Mouse (Mus musculus) WW6 (cell line): ENCODE data around the gene Hsd11b1.
A peak's percentile ranks its signal among the peaks of the same experiment; 100 is the strongest.
"Not testable (repeated sequence)": the region's sequence is repeated elsewhere in the genome, so short reads cannot be mapped to it uniquely, and the experiment has no call there.

Experiments used
- DNase-seq: peaks from one replicate; pipeline ENCODE4 v3.0.0-alpha.2; 2013; ENCODE audit warnings: low read depth, low spot score

Gene Hsd11b1

GRCm38 (mm10) chr1:193263955-193264598, at the start of gene Hsd11b1:
TSS of gene Hsd11b1 (minus strand) at chr1:193264075.
- DNase-seq = no peak

DNA sequence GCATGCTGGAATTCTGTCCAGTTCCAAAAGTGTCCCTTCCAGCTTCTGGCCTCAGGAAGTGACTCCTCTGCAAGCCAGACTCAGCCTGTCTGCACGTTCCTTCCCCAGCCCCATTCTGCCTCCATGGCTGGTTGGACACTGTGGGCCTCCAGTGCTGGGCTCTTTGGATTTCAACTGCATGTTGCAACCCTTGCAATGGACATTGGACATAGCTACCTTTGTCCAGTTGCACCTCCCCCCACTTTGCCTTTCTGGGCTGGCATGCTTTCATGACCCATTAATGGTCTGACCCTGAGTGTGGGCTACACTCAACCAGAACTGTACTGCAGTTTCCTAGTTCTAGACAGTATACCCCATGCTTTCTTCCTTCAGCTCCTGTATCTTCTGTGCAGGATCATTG, 47.7 kb upstream of the Hsd11b1 start:
- DNase-seq = no peak

DNA sequence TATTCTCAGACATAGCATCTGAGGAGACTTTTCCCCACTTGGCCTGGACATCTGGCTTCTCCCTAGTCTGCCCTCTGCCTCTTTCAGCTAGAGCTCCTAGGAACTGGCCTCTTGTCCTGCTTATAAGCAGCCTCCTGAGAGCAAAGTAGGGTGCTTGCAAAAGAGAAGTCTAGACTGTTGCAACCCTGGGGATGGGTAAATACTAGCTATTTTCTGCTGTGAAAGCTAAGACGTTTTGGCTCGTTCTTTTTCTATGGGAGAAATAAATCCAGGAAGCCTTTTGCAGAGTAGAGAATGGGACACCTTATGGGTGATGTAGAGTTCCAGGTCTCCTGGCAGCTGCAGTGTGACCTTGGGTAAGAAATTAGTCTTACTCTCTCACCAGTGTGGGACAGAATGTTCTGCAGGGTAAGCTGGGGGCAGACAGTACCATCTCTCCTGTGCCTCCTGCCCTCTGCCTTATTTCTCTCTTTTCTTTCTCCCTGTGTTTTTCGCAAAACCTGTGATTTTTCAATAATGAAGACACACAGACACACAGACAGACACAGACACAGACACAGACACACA, 46.7 kb upstream of the Hsd11b1 start:
- no peak for DNase-seq

GRCm38 (mm10) chr1:193309785-193310518, 46.1 kb upstream of the Hsd11b1 start:
- DNase-seq = no peak

- DNase-seq = no peak
Measured at GRCm38 (mm10) chr1:193306832-193307231, 43.0 kb upstream of the Hsd11b1 start.

GRCm38 (mm10) chr1:193305386-193305785, 41.5 kb upstream of the Hsd11b1 start:
- DNase-seq = no peak

DNA sequence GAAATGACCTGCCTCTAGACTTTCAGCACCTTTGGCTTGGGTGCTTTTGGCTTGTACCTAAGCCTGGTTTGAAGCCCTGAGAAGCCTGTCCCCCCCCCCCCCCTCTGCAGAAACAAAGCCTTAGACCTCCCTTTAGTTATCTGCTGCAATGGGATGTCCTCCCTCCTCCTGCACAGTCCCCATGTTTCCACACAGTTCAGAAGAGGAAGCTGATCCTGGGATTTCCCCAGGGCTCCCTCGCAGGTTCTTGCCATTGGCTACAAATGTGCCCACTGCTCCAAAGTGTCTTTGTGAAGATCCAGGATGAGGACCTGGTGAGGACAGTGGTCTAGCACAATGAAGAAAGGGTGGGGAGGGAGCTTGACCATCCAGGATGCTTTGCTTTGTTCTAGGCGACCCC, 39.2 kb upstream of the Hsd11b1 start:
- no peak for DNase-seq

DNA sequence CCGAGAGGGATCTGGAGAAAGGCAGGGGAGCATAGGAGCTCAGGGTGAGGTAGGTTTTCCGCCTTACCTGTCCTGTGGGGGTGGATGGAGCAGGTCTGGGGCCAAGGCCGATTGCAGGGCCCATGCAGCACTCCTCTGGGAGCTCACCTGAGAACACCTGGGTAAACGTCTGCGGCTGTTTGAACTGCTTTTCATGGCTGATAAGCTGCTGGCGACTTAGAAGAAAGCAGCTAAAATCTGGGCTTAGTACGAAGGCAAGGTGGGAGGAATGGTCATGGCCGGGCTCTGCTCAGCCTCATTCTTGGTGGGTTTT, 38.2 kb upstream of the Hsd11b1 start:
- no peak for DNase-seq

DNA sequence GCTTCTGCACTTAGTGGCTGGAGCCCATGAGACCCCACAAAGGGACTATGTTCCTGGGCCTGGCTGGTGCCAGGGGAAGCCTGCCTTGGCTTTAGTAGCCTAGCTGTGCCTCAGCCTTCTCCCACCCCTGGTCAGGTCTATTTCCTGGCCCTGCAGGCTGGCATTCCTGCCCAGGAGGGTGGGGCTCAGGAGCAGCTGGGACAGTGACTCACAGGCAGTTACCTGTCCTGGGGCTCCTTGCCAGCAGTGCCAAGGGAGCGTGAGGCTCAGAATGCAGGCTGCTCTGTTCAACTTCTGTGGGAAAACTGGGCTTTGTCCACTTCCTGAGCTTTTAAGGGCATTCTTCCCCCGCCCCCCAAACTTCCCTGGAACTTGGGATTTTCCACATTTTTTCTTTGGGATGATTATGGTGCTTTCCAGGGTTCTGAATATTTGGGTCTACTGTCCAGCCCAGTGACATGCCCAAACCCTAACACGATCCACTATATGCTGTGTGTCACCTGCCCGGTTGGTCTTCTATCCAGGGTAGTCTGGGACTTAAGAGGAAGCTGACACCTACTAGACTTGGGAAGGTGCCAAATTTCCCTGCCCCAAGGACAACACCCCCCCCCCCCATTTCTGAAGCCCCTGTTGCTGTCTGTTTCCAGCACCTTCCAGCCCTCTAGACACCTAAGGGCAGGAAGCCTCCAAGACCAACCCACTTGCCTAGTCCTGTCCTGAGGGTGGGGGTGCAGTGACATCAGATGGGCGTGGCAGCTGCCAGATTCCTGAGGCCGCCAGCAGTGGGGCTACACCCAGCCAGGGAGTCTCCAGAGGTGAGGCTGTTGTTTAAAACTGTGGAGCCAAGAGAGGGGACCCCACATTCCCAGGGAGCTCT, 37.6 kb upstream of the Hsd11b1 start:
- peak; percentile 22 for DNase-seq

DNA sequence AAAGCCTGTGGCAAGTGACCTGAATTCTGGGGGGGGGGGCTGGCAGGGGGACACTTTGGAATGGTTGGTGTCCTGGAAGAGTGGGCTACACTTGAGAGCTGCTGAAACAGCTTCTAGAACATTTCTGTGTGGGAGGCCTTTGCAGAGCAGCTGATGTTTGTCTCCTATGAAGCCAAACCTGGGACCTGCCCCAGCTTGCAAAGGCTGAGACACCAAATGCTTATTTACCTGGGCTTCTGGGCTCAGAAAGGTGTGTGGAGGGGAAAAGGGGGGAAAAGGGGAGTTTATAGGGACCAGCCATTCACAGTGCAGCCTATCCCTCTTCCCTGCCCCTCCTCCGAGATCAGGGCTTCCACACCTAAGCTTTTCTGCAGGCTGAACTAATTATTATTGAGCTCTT, 36.1 kb upstream of the Hsd11b1 start:
- no peak for DNase-seq

DNA sequence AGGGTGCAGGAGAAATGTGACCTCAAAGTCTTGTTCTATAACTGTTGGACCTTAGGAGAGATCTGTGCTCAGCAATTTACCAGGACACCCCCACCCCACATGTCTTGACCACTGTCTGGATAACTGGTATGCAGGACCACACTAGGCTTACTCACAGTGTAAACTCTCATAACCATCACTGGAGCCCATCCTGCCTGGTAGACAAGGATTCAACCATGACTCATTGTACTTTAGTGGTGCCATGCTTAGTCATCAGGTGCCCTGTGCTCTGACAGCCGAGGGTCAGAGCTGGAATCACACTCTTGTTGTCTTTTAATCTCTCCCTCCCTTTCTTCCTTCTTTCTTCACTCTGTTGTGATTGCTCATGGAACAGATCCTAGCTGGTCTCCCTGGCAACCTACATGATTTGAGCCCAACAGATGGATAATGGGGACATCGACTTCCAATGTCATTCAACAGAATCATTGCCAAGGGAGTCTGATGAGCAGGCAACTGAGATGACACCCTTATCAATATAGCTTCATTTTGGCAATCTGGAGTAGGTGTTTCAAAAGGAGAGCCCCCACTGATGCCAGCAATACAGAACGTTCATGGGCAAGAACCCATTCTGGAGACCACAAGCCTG, 34.4 kb upstream of the Hsd11b1 start:
- no peak for DNase-seq

GRCm38 (mm10) chr1:193295920-193296319, 32.0 kb upstream of the Hsd11b1 start:
- DNase-seq = no peak

- no peak for DNase-seq
Measured at GRCm38 (mm10) chr1:193293926-193294325, 30.1 kb upstream of the Hsd11b1 start.

- DNase-seq = no peak
Measured at GRCm38 (mm10) chr1:193293039-193293438, 29.2 kb upstream of the Hsd11b1 start.

DNA sequence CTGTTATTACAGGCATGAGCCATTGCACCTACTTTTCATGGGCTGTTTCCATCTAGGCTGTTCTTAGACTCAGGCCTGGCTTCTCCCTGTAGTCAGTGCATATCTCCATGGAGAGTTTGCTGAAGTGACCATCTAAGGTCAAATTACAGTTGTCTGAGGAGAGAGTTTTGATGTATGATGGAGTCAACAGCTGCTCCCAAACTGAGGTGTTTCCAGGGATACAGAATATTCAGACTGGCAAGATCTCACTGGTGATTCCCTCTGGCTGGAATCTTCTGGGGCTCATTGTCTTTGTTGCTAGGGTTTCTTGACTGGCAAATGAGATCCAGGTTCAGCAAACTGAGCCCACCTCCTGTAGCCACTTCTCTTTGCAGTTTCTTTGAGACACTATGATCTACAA, 26.8 kb upstream of the Hsd11b1 start:
- DNase-seq = no peak

DNA sequence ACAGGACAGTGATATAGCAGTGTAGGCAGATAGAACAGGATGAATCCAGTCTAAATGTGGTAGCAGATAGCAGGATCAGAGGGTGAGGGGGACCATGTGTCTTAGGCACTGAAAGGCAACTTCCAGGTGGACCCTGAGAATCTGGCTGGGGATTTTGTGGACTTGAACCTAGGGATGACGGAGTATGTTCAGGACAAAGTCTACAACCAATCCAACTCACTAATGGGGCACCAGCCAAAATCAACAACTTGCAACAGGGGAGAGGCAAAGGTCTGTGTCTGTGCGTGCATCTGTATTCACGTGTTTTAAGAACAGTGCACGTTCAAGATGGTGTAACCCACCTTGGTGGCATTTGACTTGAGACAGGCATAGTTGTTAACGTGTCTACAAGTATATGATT, 26.0 kb upstream of the Hsd11b1 start:
- no peak for DNase-seq

GRCm38 (mm10) chr1:193289076-193289475, 25.2 kb upstream of the Hsd11b1 start:
- DNase-seq = no peak

GRCm38 (mm10) chr1:193287578-193287977, 23.7 kb upstream of the Hsd11b1 start:
- DNase-seq = no peak

- not testable (repeated sequence) for DNase-seq
Measured at GRCm38 (mm10) chr1:193285766-193286325, 22.0 kb upstream of the Hsd11b1 start.

DNA sequence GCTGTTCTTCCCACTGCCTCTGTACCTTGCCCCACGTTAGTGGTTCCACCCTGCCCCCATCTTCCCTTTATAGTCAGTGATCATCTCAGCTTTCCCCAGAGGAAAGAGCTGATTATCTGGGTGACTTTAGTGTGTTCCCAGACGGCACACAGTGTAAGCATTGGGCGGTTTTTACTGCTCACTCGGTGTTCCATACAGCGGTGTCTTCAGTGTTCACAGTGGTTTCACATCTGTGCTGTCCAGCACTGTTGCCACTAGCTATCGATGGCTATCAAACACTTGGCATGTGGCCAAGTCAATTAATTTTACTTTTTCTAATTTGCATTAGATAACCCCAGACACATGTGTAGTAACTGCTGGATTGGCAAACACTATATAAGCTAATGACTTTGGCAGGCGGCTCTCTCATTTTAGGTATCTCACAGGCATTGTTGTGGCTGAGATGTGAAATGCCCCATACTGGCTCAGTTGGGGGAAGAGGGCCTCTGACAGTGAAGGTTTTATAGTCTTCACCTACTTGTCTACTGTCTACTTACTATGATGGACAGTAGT, 20.4 kb upstream of the Hsd11b1 start:
- DNase-seq = no peak

GRCm38 (mm10) chr1:193281344-193281743, 17.5 kb upstream of the Hsd11b1 start:
- DNase-seq = no peak
